In the genomic region with DNA sequence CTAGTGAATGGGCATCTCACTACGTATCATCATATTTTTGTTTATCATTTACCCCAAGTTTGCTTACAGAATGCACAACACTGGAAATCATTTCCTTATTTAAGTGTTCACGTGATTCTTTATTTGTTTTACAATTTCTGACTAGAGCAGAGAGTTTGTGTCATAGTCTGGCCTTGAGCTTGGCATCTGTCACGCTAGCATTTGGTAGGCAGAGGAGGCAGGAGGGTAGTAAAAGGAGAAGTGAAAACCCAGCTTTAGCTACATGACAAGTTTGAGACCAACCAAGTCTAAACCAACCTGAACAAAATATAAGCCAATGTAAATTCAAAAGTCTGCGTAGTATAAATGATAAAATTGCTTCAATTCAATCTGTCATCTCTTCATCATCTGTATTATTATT, we compare ENCODE assay signal across 28 mouse cellular contexts. TPM values are rescaled to one million over a fixed set of nuclear protein-coding genes. Genes with fewer than 3 reads are reported as not detected.
DNase-seq lines count a peak whose midpoint lies in the region; ATAC-seq lines count a peak whose summit lies in the region.
"Had no signal": no experiment of that assay in that cellular context is flagged by ENCODE, and none has a peak within 500 bp of the region (broad histone marks: within the 10 kb centered on the region; RNA-seq: fewer than 3 reads in every experiment).

No protein-coding gene starts in this region.

- no peak overlapping the region for H3K4me3 ChIP-seq in heart, embryonic 10.5 days
- H3K4me3 ChIP-seq in heart, embryonic 15.5 days, result no peak overlapping the region
- H3K4me3 ChIP-seq in kidney, embryonic 14.5 days (ENCODE audit: low read length), result no peak overlapping the region
- H3K4me3 ChIP-seq: embryonic facial prominence, embryonic 12.5 days; embryonic facial prominence, embryonic 15.5 days; gastrocnemius, adult 2 months had no signal

- H3K9me3 ChIP-seq in heart, embryonic 10.5 days, result no peaks in the 10 kb centered on the region
- H3K9me3 ChIP-seq in heart, embryonic 15.5 days (replicated peaks), result no peaks in the 10 kb centered on the region
- H3K9me3 ChIP-seq in kidney, embryonic 14.5 days (ENCODE audit: control insufficient read depth, low read length), result no peaks in the 10 kb centered on the region
- H3K9me3 ChIP-seq: embryonic facial prominence, embryonic 12.5 days; embryonic facial prominence, embryonic 15.5 days had no signal

- 77% methylated on average over 4 of the region's 4 CpGs for WGBS in heart, embryonic 10.5 days
- 72% methylated on average over 4 of the region's 4 CpGs for WGBS in heart, embryonic 15.5 days
- WGBS in kidney, embryonic 14.5 days, result 86% methylated on average over 4 of the region's 4 CpGs

- no peaks in the 10 kb centered on the region for H3K36me3 ChIP-seq in heart, embryonic 10.5 days
- no peaks in the 10 kb centered on the region for H3K36me3 ChIP-seq in heart, embryonic 15.5 days
- H3K36me3 ChIP-seq in kidney, embryonic 14.5 days (ENCODE audit: control insufficient read depth, insufficient read depth, low read length), result no peaks in the 10 kb centered on the region
- H3K36me3 ChIP-seq: embryonic facial prominence, embryonic 12.5 days; embryonic facial prominence, embryonic 15.5 days; G1E had no signal

- peaks cover 36% of the 10 kb centered on the region for H3K4me1 ChIP-seq in heart, embryonic 10.5 days
- H3K4me1 ChIP-seq in heart, embryonic 15.5 days (replicated peaks), result peaks cover 36% of the 10 kb centered on the region
- no peaks in the 10 kb centered on the region for H3K4me1 ChIP-seq in kidney, embryonic 14.5 days (ENCODE audit: control insufficient read depth, insufficient read depth, low read length)
- H3K4me1 ChIP-seq: embryonic facial prominence, embryonic 12.5 days; embryonic facial prominence, embryonic 15.5 days had no signal

- peak overlapping the region; percentile 88 for H3K27ac ChIP-seq in heart, embryonic 10.5 days
- peak overlapping the region; percentile 86 for H3K27ac ChIP-seq in heart, embryonic 15.5 days
- no peak overlapping the region for H3K27ac ChIP-seq in kidney, embryonic 14.5 days (ENCODE audit: low read depth, low read length)
- H3K27ac ChIP-seq: embryonic facial prominence, embryonic 12.5 days; embryonic facial prominence, embryonic 15.5 days; gastrocnemius, adult 2 months; hindbrain, embryonic 14.5 days; hindbrain, postnatal 0 days had no signal

- H3K27me3 ChIP-seq in heart, embryonic 10.5 days (ENCODE audit: insufficient read depth, poor library complexity, severe bottlenecking), result no peaks in the 10 kb centered on the region
- H3K27me3 ChIP-seq in heart, embryonic 15.5 days, result no peaks in the 10 kb centered on the region
- H3K27me3 ChIP-seq in kidney, embryonic 14.5 days (ENCODE audit: control insufficient read depth, insufficient read depth, low read length), result no peaks in the 10 kb centered on the region
- H3K27me3 ChIP-seq: CH12.LX; embryonic facial prominence, embryonic 12.5 days; embryonic facial prominence, embryonic 15.5 days; Patski had no signal

- H3K4me2 ChIP-seq in heart, embryonic 15.5 days, result no peak overlapping the region
- H3K4me2 ChIP-seq in kidney, embryonic 14.5 days (replicated peaks; ENCODE audit: low read depth, low read length), result no peak overlapping the region
- H3K4me2 ChIP-seq: embryonic facial prominence, embryonic 12.5 days; embryonic facial prominence, embryonic 15.5 days; hindbrain, embryonic 14.5 days had no signal

- no peak overlapping the region for H3K9ac ChIP-seq in heart, embryonic 15.5 days
- H3K9ac ChIP-seq in kidney, embryonic 14.5 days (ENCODE audit: low read depth, low read length), result no peak overlapping the region
- H3K9ac ChIP-seq: embryonic facial prominence, embryonic 12.5 days; embryonic facial prominence, embryonic 15.5 days; forebrain, postnatal 0 days; hindbrain, embryonic 14.5 days had no signal

- ATAC-seq in heart, embryonic 15.5 days (replicated peaks; ENCODE audit: insufficient number of reproducible peaks, insufficient read depth, low FRiP score, low read depth), result no peak
- ATAC-seq in megakaryocyte progenitor cell, adult 5-6 weeks (replicated peaks; ENCODE audit: poor library complexity), result peak; percentile 60
- no peak for ATAC-seq in kidney, embryonic 14.5 days (ENCODE audit: low FRiP score, low TSS enrichment)
- ATAC-seq: forebrain, embryonic 14.5 days; forebrain, postnatal 0 days; hindbrain, postnatal 0 days; inflammation-experienced regulatory T-cells, adult 6 months; intestine, embryonic 16.5 days; Patski had no signal

- no peak for DNase-seq in heart, embryonic 10.5 days (ENCODE audit: low spot score)
- DNase-seq in heart, adult 9 months (ENCODE audit: low spot score in 2 of 2), result no peak
- no peak for DNase-seq in heart, postnatal 4 days
- peak; percentile 3 to 6 for DNase-seq in B cell, adult 2 months
- no peak for DNase-seq in cerebellum, adult 9-10 months
- DNase-seq: adrenal gland, postnatal 10 days; adrenal gland, postnatal 36 days; cerebellum, adult 2 months; cerebellum, postnatal 10 days; cerebellum, postnatal 36 days; gastrocnemius, adult 2 months; gastrocnemius, postnatal 14 days; heart, postnatal 14 days; kidney, adult 18-20 months had no signal

RNA-seq across cellular contexts. Expression of a gene that starts 41.7 kb away (rescaled TPM):
- polyA plus RNA-seq in heart, embryonic 10.5 days (2016; fragmentation: Nextera tagmentation; extraction: Ambion mirVana), result 58.1 and 107 TPM in 2 replicates
- 73.3 and 83.6 TPM in 2 replicates for polyA plus RNA-seq in heart, embryonic 15.5 days (2015; fragmentation: Nextera tagmentation; extraction: Ambion mirVana)
- 1,000 to 10,000 TPM; 1,020 to 1,023 TPM for total RNA-seq in heart, postnatal 4 days (2021)
- 2.9 and 5.8 TPM in 2 replicates for total RNA-seq in megakaryocyte progenitor cell, adult 5-6 weeks (2015)
- 4.5 and 4.8 TPM in 2 replicates for total RNA-seq in megakaryocyte progenitor cell, adult 5-6 weeks (2017)
- polyA plus RNA-seq in kidney, embryonic 14.5 days (2014; fragmentation: Nextera tagmentation; extraction: Ambion mirVana), result 11.2 and 21.0 TPM in 2 replicates
- total RNA-seq: CH12.LX had no signal
- polyA plus RNA-seq: G1E, Patski had no signal

Comparison
In these comparisons a context has a peak if more than half of its experiments do, and no peak if none do; other contexts are left out.
1. DNase-seq: peak in B cell, adult 2 months (2 of 2); none in heart, embryonic 10.5 days (single experiment), heart, adult 9 months (0 of 2), heart, postnatal 4 days (single experiment) and cerebellum, adult 9-10 months (single experiment).